Mouse (Mus musculus) heart, embryonic 14.5 days (tissue): ENCODE data around the gene Tmem52b. TPM values are rescaled to one million over a fixed set of nuclear protein-coding genes. Genes with fewer than 3 reads are reported as not detected.

Experiments used
- ATAC-seq: fragments of 200-750 bp; cut with Nextera tagmentation; 2 replicates; pipeline ENCODE4 v1.8.0; 2017; ENCODE audit warnings: low read depth, moderate TSS enrichment; ENCODE audit not compliant: insufficient number of reproducible peaks, insufficient read depth, low FRiP score
- H3K27ac ChIP-seq, 2 experiments: fragments of 200-500 bp in 1 of 2; fragments of 300-500 bp in 1 of 2; sonication (generic) in 1 of 2; replicated peaks in 1 of 2; 2 replicates each; pipeline ENCODE4 v1.5.1; 2012 to 2014; ENCODE audit warnings: low read depth in 2 of 2, low read length in 2 of 2, control low read depth in 1 of 2, mild to moderate bottlenecking in 1 of 2, mixed read lengths in 1 of 2; ENCODE audit not compliant: control insufficient read depth in 1 of 2, insufficient read depth in 1 of 2
- H3K27me3 ChIP-seq: fragments of 300-500 bp; sonication (generic); 2 replicates; pipeline ENCODE4 v1.6.1; 2014; ENCODE audit warnings: mild to moderate bottlenecking, low read length, control low read depth; ENCODE audit not compliant: control insufficient read depth, insufficient read depth
- H3K36me3 ChIP-seq: fragments of 300-500 bp; sonication (generic); 2 replicates; pipeline ENCODE4 v1.6.1; 2014; ENCODE audit warnings: mild to moderate bottlenecking, control low read depth, low read length, mixed read lengths; ENCODE audit not compliant: control insufficient read depth, insufficient read depth
- H3K4me1 ChIP-seq, 2 experiments: fragments of 200-500 bp in 1 of 2; fragments of 300-500 bp in 1 of 2; sonication (generic) in 1 of 2; 2 replicates each; pipeline ENCODE4 v1.6.1; 2012 to 2014; ENCODE audit warnings: low read length in 2 of 2, control low read depth in 1 of 2, mixed read lengths in 1 of 2; ENCODE audit not compliant: control insufficient read depth in 2 of 2, insufficient read depth in 2 of 2
- H3K4me2 ChIP-seq: fragments of 300-500 bp; sonication (generic); 2 replicates; pipeline ENCODE4 v1.6.1; 2014; ENCODE audit warnings: mild to moderate bottlenecking, low read length
- H3K4me3 ChIP-seq, 2 experiments: fragments of 200-500 bp in 1 of 2; fragments of 300-500 bp in 1 of 2; sonication (generic) in 1 of 2; 2 replicates each; pipeline ENCODE4 v1.5.1; 2012 to 2014; ENCODE audit warnings: low read length in 2 of 2, mild to moderate bottlenecking in 2 of 2, control low read depth in 1 of 2, low read depth in 1 of 2, moderate library complexity in 1 of 2; ENCODE audit not compliant: control insufficient read depth in 1 of 2, insufficient read depth in 1 of 2
- H3K9ac ChIP-seq: fragments of 300-500 bp; sonication (generic); 2 replicates; pipeline ENCODE4 v1.6.1; 2014; ENCODE audit warnings: mild to moderate bottlenecking, low read length
- H3K9me3 ChIP-seq: fragments of 300-500 bp; sonication (generic); 2 replicates; pipeline ENCODE4 v1.6.1; 2016; ENCODE audit warnings: low read length, control low read depth; ENCODE audit not compliant: control insufficient read depth
- WGBS: fragments of 180-500 bp; shearing (Covaris S2); extraction: QIAGEN DNeasy Blood & Tissue Kit; methylation state at CpG from one replicate; pipeline ENCODE4 v1.1.7; 2014; 5-methylcytosine and 5-hydroxymethylcytosine counted together
- polyA plus RNA-seq: library from polyadenylated mRNA; unstranded; fragments of >200 nt; fragmentation: Nextera tagmentation; extraction: Ambion mirVana; gene quantifications from 2 replicates; pipeline ENCODE4 v1.2.1, GENCODE M21; 2014

Gene Tmem52b
- not detected in 2 replicates for polyA plus RNA-seq

DNA sequence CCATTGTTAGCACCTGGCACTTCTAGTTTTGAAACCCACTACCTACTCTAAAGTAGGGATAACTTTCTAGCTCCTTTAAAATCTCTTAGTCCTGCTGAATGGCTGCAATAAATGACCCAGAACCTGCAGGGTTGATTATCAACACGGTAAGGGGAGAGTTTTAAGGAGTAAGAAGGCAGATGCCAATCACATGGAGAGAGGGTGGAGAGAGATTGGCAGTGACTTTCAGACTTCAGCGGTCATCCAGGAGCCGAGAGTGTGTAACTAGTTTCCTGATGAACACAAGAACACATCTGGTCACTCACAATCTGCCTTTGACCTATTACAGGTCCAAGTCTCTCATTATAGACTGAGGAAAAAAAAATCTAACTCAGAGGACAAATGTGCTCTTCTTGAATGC lies at the start of gene Tmem52b:
TSS of gene Tmem52b (plus strand) at position 189 of the 400 bp plus-strand sequence.
- Histone ChIP-seq H3K4me3 (no peak within 1 kb of the TSS), H3K27me3 (no peaks in the 10 kb centered on the region), H3K9me3 (no peaks in the 10 kb centered on the region), H3K9ac (no peak within 1 kb of the TSS), H3K27ac (no peak within 1 kb of the TSS), H3K36me3 (no peaks in the 10 kb centered on the region), H3K4me1 (peaks cover 0 to 4% of the 10 kb centered on the region in 2 experiments; a peak in 1 of 4 replicates), H3K4me2 (no peak within 1 kb of the TSS)
- 54% methylated on average over 3 of the region's 3 CpGs for WGBS
- ATAC-seq, result no peak

DNA sequence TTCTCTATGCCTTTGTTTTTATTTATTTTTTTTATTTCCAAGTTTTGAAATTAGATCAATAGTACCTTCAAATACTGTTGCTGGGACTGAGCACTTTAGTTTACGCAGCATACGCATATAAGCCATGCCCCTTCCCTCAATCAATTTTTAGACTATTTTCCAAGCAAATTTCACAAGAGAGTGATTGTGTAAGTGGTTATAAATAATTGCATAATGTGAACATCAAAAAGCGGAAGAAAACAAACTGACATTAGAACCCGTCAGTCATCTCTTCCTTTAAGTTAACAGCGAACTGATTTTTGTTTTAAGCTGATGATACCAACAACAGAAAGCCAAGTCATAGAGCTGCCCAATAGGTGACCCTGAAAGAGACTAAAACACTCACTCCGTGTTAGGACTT lies 41.0 kb upstream of the Tmem52b start:
- Histone ChIP-seq H3K4me2 (no peak overlapping the region), H3K36me3 (no peaks in the 10 kb centered on the region), H3K27me3 (no peaks in the 10 kb centered on the region), H3K4me1 (no peaks in the 10 kb centered on the region; a peak in 1 of 4 replicates), H3K4me3 (no peak overlapping the region), H3K9me3 (no peaks in the 10 kb centered on the region), H3K9ac (no peak overlapping the region), H3K27ac (no peak overlapping the region)
- no peak for ATAC-seq
- WGBS, result 84% methylated on average over 6 of the region's 6 CpGs

DNA sequence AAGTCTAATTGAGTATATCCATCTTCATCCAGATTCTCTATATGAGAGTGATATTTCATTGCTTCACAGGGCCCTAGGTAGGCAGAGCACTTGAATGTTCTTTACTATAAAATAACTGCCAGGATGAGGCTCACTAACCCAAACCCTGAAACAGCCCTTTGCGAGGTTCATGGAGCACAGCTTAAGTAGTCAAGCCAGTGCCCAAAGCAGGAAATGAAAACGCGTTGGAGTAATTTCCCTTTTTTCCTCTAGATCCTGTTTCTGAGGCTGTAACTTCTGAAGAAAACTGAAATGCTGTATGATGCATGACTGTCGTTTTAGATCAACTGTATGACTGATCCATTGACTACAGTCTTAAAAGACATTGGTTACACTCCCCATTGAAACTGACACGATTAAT lies 39.7 kb upstream of the Tmem52b start:
- Histone ChIP-seq H3K4me2 (no peak overlapping the region), H3K9ac (no peak overlapping the region), H3K27me3 (no peaks in the 10 kb centered on the region), H3K27ac (no peak overlapping the region), H3K4me1 (no peaks in the 10 kb centered on the region; a peak in 1 of 4 replicates), H3K4me3 (no peak overlapping the region), H3K9me3 (no peaks in the 10 kb centered on the region), H3K36me3 (no peaks in the 10 kb centered on the region)
- 72% methylated on average over 5 of the region's 5 CpGs for WGBS
- no peak for ATAC-seq

DNA sequence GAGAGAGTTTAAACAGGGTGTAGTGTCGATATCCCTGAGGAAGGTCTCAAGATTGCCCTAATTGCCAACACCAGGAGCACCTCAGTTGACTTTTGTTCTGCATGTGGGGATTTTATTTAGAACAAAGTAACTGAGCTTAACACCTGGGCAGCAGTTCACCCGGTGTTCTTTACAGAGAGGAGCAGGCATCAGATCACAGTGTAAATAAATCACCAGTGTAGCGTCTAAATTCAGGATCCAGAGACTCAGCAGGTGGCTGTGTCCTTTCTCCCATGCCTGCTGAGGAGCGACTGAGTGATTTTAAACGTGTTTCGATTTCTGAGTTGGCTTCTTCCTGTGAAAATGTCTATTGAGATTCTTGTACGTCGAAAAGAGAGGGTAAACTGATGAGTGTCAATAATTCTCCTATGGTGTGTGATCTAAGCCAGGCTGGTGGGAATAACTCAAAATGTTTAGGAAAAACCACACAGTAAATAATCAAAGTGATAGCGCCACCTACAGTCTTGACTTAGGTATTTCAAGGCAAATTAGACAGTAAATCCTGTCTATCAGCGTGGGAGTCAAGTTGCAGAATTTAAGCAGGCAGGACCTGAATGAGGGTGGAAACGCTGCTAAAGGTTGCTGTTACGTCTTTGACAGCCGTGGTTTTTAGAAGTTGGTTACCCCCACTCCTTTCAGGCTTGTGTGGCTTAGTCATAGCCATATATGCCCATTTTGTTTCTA lies 35.8 kb upstream of the Tmem52b start:
- Histone ChIP-seq H3K36me3 (no peaks in the 10 kb centered on the region), H3K4me3 (no peak overlapping the region), H3K9ac (no peak overlapping the region), H3K4me1 (no peaks in the 10 kb centered on the region; a peak in 1 of 4 replicates), H3K27ac (no peak overlapping the region), H3K4me2 (no peak overlapping the region), H3K27me3 (no peaks in the 10 kb centered on the region), H3K9me3 (no peaks in the 10 kb centered on the region)
- WGBS, result 24% methylated on average over 13 of the region's 13 CpGs
- ATAC-seq, result no peak

GRCm38 (mm10) chr6:129480089-129480958 lies 32.0 kb upstream of the Tmem52b start:
- no peak for ATAC-seq
- no peak overlapping the region for H3K9ac ChIP-seq
- no peak overlapping the region for H3K27ac ChIP-seq
- no peak overlapping the region for H3K4me2 ChIP-seq
- H3K4me3 ChIP-seq, result no peak overlapping the region
- no peaks in the 10 kb centered on the region for H3K27me3 ChIP-seq
- H3K36me3 ChIP-seq, result no peaks in the 10 kb centered on the region
- 63% methylated on average over 8 of the region's 8 CpGs for WGBS
- H3K9me3 ChIP-seq, result no peaks in the 10 kb centered on the region
- H3K4me1 ChIP-seq, result no peaks in the 10 kb centered on the region; a peak in 1 of 4 replicates

DNA sequence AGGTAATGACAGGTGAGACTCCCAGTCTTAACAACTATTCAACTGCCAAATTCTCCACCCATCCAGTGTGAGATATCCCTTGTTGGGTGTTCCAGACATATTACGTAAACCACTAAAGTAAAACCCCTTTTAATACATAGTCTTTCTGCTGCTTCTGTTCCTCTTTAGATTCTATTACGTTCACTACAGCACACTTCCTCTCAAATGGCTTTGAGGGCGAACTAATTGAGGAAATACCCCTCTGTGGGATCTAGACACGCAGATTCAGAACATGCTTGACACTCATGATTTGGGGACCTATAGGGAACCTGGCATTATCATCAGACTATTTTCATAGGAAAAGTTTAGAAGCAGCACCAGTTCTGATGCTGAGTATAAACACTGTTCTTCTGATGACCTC lies 17.4 kb upstream of the Tmem52b start:
- Histone ChIP-seq H3K36me3 (no peaks in the 10 kb centered on the region), H3K9me3 (no peaks in the 10 kb centered on the region), H3K27me3 (no peaks in the 10 kb centered on the region), H3K27ac (no peak overlapping the region), H3K9ac (no peak overlapping the region), H3K4me1 (no peaks in the 10 kb centered on the region), H3K4me2 (no peak overlapping the region), H3K4me3 (no peak overlapping the region)
- ATAC-seq, result no peak
- WGBS, result 63% methylated on average over 4 of the region's 4 CpGs

DNA sequence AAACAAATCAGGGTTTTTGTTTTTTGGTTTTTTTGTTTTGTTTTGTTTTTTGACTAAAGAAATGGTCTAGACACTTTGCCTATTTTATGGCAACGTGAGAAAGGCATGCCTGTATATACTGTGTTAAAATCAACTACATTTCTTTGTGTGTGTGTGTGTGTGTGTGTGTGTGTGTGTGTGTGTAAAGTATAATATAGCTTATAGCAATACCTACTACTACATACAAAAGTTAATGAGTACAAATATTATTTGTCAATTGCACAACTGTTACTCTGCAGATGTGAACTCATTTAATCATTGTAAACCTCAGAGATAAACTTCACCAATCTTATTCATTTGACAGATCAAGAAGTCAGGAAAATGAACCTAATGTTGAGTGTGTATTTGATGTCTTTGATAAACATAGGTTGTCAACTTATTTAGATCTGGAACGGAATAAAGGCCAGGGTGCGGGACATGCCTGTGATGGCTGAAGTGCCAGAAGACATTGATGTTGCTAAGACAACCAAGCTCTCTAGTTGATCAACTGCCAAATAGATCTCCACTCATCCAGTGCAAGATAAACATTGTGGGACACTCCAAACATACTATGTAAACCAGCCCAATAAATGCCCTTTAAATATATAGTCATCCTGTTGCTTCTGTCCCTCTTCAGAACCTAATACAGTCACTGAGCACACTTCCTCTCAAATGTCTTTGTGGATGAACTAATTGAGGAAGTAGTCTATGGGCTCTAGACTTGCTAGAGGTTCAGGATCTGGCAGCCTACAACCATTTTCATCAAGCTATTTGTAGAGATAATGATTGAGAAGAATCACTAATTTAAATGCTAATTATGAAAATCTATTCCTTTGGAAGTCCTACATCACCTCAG lies 14.8 kb upstream of the Tmem52b start:
- Histone ChIP-seq H3K9ac (no peak overlapping the region), H3K9me3 (no peaks in the 10 kb centered on the region), H3K4me2 (no peak overlapping the region), H3K4me3 (no peak overlapping the region), H3K27me3 (no peaks in the 10 kb centered on the region), H3K4me1 (no peaks in the 10 kb centered on the region), H3K27ac (no peak overlapping the region), H3K36me3 (no peaks in the 10 kb centered on the region)
- WGBS, result 85% methylated on average over 3 of the region's 3 CpGs
- ATAC-seq, result no peak
